Mouse (Mus musculus): ENCODE measurements around the gene Acp6.

DNA sequence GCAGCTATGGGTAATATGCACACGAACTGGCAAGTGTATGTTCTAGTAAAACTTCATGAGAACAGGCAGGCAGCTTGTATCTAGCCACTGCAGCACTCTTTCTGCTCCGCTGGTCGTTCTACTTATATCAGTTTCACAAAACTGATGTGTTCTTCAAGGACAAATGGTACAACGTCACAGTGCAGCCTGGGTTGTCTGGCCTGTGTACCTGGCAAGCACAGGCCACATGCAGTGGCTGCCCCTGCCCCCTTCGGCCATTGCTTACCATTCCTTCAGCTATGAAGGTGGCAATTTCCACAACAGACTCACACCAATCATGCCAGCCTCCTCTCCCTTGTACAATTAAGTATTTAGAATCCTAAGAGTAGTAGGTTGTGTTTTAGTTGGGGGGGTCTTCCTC is 14.1 kb downstream of the Acp6 start:
- no peak for TF ChIP-seq NRF1 (IDR thresholded peaks at IDR 0.05; ENCODE audit: insufficient read depth, low read depth, low read length, poor library complexity, severe bottlenecking)
- no peak for TF ChIP-seq E2F4 (IDR thresholded peaks at IDR 0.05; ENCODE audit: borderline replicate concordance, low read depth, low read length)
- no peak for TF ChIP-seq MAFK (IDR thresholded peaks at IDR 0.05; ENCODE audit: borderline replicate concordance, low read depth, low read length)
- TF ChIP-seq GATA1 (IDR thresholded peaks at IDR 0.05; ENCODE audit: low read depth, low read length), result no peak

Data from MEL (cell line).